Mouse (Mus musculus): ENCODE results near the gene Med23.

- TF ChIP-seq CTCF (IDR thresholded peaks at IDR 0.05; ENCODE audit: extremely low read depth, insufficient read length, insufficient replicate concordance, low read depth, low read length) (no peak), POLR2A (IDR thresholded peaks at IDR 0.05; ENCODE audit: low read depth, low read length) (no peak)
Observed at GRCm38 (mm10) chr10:24864434-24864833, 5.4 kb upstream of the Med23 start.

Data from small intestine, adult 2 months (tissue).